ENCODE assay signal across 12 mouse cellular contexts in the genomic region with DNA sequence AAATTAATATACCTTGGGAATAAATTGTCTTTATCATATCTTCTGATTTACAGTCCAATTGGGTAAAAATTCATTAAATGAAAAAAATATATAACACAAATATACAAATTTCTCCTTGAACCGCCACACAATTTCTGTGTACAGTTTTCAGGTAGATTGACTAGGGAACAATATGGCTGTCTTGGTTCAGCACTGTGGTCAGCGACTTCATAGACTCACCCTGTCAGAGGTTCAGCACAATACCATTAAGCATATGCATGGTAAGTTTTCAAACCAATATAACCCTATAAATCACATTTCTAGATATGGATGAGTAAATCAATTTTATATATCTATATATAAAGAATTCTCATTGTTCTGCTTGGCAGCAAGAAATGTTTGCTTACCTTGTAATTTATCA. TPM values are rescaled to one million over a fixed set of nuclear protein-coding genes. Genes with fewer than 3 reads are reported as not detected.
DNase-seq lines count a peak whose midpoint lies in the region; ATAC-seq and TF ChIP-seq lines count a peak whose summit lies in the region.
"Had no signal": no experiment of that assay in that cellular context is flagged by ENCODE, and none has a peak within 500 bp of the region (broad histone marks: within the 10 kb centered on the region; RNA-seq: fewer than 3 reads in every experiment).

No protein-coding gene starts in this region.

- H3K4me1 ChIP-seq in kidney, adult 2 months (ENCODE audit: control insufficient read depth, insufficient read depth, low read length): no peaks in the 10 kb centered on the region
- H3K4me1 ChIP-seq: neural tube, embryonic 12.5 days had no signal

- TF ChIP-seq POLR2A in kidney, adult 2 months (IDR thresholded peaks at IDR 0.05; ENCODE audit: low read depth, low read length): no peak
- TF ChIP-seq POLR2A in brain, embryonic 14.5 days (IDR thresholded peaks at IDR 0.05; ENCODE audit: borderline replicate concordance, extremely low read depth, insufficient read depth, insufficient read length, poor library complexity, severe bottlenecking): no peak

- peak; percentile 64 to 65 for DNase-seq in kidney, postnatal 4 days
- DNase-seq in kidney, adult 2 months: no peak
- DNase-seq in ES-CJ7 (ENCODE audit: low read depth, low spot score): peak; percentile 25
- DNase-seq in brain, embryonic 14.5 days (ENCODE audit: low read depth): peak; percentile 27
- DNase-seq in thymus, postnatal 36 days: no peak
- DNase-seq in yolk sac, embryonic 10.5 days (ENCODE audit: low spot score): no peak
- DNase-seq: right cerebral cortex, postnatal 25 days had no signal

- H3K4me3 ChIP-seq in kidney, adult 2 months (ENCODE audit: insufficient read depth, low read depth, low read length): no peak overlapping the region
- H3K4me3 ChIP-seq: embryonic facial prominence, embryonic 15.5 days; kidney, embryonic 15.5 days; lung, embryonic 15.5 days; neural tube, embryonic 12.5 days had no signal

- no peak overlapping the region for H3K27ac ChIP-seq in kidney, adult 2 months (ENCODE audit: insufficient read depth, low read depth, low read length)
- H3K27ac ChIP-seq: embryonic facial prominence, embryonic 15.5 days; kidney, embryonic 15.5 days; lung, embryonic 15.5 days; neural tube, embryonic 12.5 days had no signal

- no peaks in the 10 kb centered on the region for H3K36me3 ChIP-seq in kidney, adult 2 months (ENCODE audit: control insufficient read depth, insufficient read depth, low read length)
- H3K36me3 ChIP-seq: embryonic facial prominence, embryonic 15.5 days; kidney, embryonic 15.5 days; lung, embryonic 15.5 days; neural tube, embryonic 12.5 days had no signal

- 52% methylated on average over 2 of the region's 2 CpGs for WGBS in kidney, adult 2 months

- peak; percentile 75 for ATAC-seq in megakaryocyte progenitor cell, adult 5-6 weeks (replicated peaks; ENCODE audit: poor library complexity)

- peaks cover 4% of the 10 kb centered on the region for H3K27me3 ChIP-seq in kidney, adult 2 months (replicated peaks; ENCODE audit: control insufficient read depth, insufficient read depth, low read length)
- H3K27me3 ChIP-seq: neural tube, embryonic 12.5 days had no signal

- no peak for TF ChIP-seq CTCF in kidney, adult 2 months (conservative IDR thresholded peaks at IDR 0.05; ENCODE audit: insufficient read depth, insufficient read length, low read depth, low read length)
- no peak for TF ChIP-seq CTCF in brain, embryonic 14.5 days (IDR thresholded peaks at IDR 0.05; ENCODE audit: borderline replicate concordance, extremely low read depth, insufficient read depth, insufficient read length)

RNA-seq across cellular contexts. Expression of a gene that starts 3.0 kb away (rescaled TPM):
- polyA plus RNA-seq in kidney, adult 2 months (2012; rRNA removed): 0.01 TPM in 1 of 2 replicates, not detected in the other
- polyA plus RNA-seq in brain, embryonic 14.5 days (2012; rRNA removed): 13.4 and 15.1 TPM in 2 replicates
- 0.10 TPM in 1 of 2 replicates, not detected in the other for total RNA-seq in megakaryocyte progenitor cell, adult 5-6 weeks (2015)
- not detected in 2 replicates for total RNA-seq in megakaryocyte progenitor cell, adult 5-6 weeks (2017)

Comparison
In these comparisons a context has a peak if more than half of its experiments do, and no peak if none do; other contexts are left out.
1. DNase-seq: peak in kidney, postnatal 4 days (2 of 2), ES-CJ7 (single experiment) and brain, embryonic 14.5 days (single experiment); none in kidney, adult 2 months (single experiment), thymus, postnatal 36 days (0 of 2) and yolk sac, embryonic 10.5 days (single experiment).
2. RNA of a gene that starts 3.0 kb away (polyA plus RNA-seq): 13.4 to 15.1 TPM in brain, embryonic 14.5 days; 0.01 TPM in kidney, adult 2 months; every median in the first group is over 10 times any median in the second.